7 mouse cellular contexts compared by ENCODE assay signal in genomic region chr2:72219921-72220320, GRCm38 (mm10).
DNase-seq lines count a peak whose midpoint lies in the region; ATAC-seq and TF ChIP-seq lines count a peak whose summit lies in the region.

No protein-coding gene starts in this region.

- H3K9me3 ChIP-seq in ES-E14 (ENCODE audit: control insufficient read depth, insufficient read depth, low read depth, low read length): no peaks in the 10 kb centered on the region
- no peaks in the 10 kb centered on the region for H3K9me3 ChIP-seq in lung, postnatal 0 days (ENCODE audit: low read length)

- peak; percentile 82 for TF ChIP-seq CTCF in lung, postnatal 0 days (IDR thresholded peaks at IDR 0.05)

- H3K27ac ChIP-seq in ES-E14 (ENCODE audit: insufficient read depth, low read depth, low read length, poor library complexity, severe bottlenecking): no peak overlapping the region
- H3K27ac ChIP-seq in lung, postnatal 0 days (ENCODE audit: low read length): no peak overlapping the region

- no peaks in the 10 kb centered on the region for H3K27me3 ChIP-seq in lung, postnatal 0 days (replicated peaks; ENCODE audit: insufficient read depth, low read length)

- H3K4me1 ChIP-seq in ES-E14 (ENCODE audit: control insufficient read depth in 2 of 2, insufficient read depth in 2 of 2, low read length in 2 of 2, poor library complexity in 1 of 2): no peaks in the 10 kb centered on the region
- H3K4me1 ChIP-seq in lung, postnatal 0 days (ENCODE audit: insufficient read depth, low read depth, low read length): no peaks in the 10 kb centered on the region

- H3K36me3 ChIP-seq in ES-E14 (ENCODE audit: control insufficient read depth, insufficient read depth, low read length, poor library complexity, severe bottlenecking): no peaks in the 10 kb centered on the region
- no peaks in the 10 kb centered on the region for H3K36me3 ChIP-seq in lung, postnatal 0 days (ENCODE audit: insufficient read depth, low read length)

- H3K4me2 ChIP-seq in lung, postnatal 0 days (replicated peaks; ENCODE audit: low read depth, low read length): no peak overlapping the region

- in situ Hi-C loops in ES-E14 (cut with MboI; ENCODE audit: low sequenced_read_pairs in 2 of 2, unreplicated experiment in 2 of 2): no loop called here

- peak; percentile 66 to 68 for DNase-seq in layer of hippocampus, postnatal 10 days (ENCODE audit: low spot score in 2 of 2)
- DNase-seq in layer of hippocampus, adult 9-10 months (ENCODE audit: low spot score): no peak
- peak; percentile 52 for DNase-seq in ES-E14 (ENCODE audit: low read depth, low spot score)
- peak; percentile 82 for DNase-seq in brain, adult 2 months (ENCODE audit: low read depth, low spot score)
- DNase-seq in gastrocnemius, postnatal 10 days: peak; percentile 60
- peak; percentile 56 for DNase-seq in lung, postnatal 0 days (ENCODE audit: low spot score)
- DNase-seq in testis, postnatal 10 days (ENCODE audit: low spot score): peak; percentile 81

- no peak for ATAC-seq in lung, postnatal 0 days

- no peak overlapping the region for H3K4me3 ChIP-seq in ES-E14 (ENCODE audit: insufficient read depth in 1 of 2, low read depth in 1 of 2, low read length in 2 of 2, poor library complexity in 1 of 2, severe bottlenecking in 1 of 2)
- no peak overlapping the region for H3K4me3 ChIP-seq in lung, postnatal 0 days (ENCODE audit: low read depth, low read length)

- 0 out of 2 replicates have a peak, but pooled peaks have one; percentile 37 for TF ChIP-seq EP300 in lung, postnatal 0 days (IDR thresholded peaks at IDR 0.05)

- WGBS in lung, postnatal 0 days: 16% methylated on average over 3 of the region's 3 CpGs

- H3K9ac ChIP-seq in ES-E14 (ENCODE audit: insufficient read depth, low read depth, low read length, poor library complexity, severe bottlenecking): no peak overlapping the region
- H3K9ac ChIP-seq in lung, postnatal 0 days (replicated peaks; ENCODE audit: low read depth): no peak overlapping the region

TF ChIP-seq in ES-E14, 5 proteins besides CTCF, POLR2A, EP300 and RAD21:
- TF ChIP-seq ZC3H11A (IDR thresholded peaks at IDR 0.05; ENCODE audit: borderline replicate concordance, low read depth, low read length) (peak; percentile 71), ZNF384 (IDR thresholded peaks at IDR 0.05; ENCODE audit: low read depth, low read length) (no peak)
